ENCODE assay signal across 12 mouse cellular contexts in genomic region chr10:76798751-76799585, GRCm38 (mm10).
A peak's percentile ranks its signal among the peaks of the same experiment; 100 is the strongest.
DNase-seq lines count a peak whose midpoint lies in the region; ATAC-seq and TF ChIP-seq lines count a peak whose summit lies in the region.
"Had no signal": no experiment of that assay in that cellular context is flagged by ENCODE, and none has a peak within 500 bp of the region (broad histone marks: within the 10 kb centered on the region; RNA-seq: fewer than 3 reads in every experiment).

No protein-coding gene starts in this region.

- H3K9me3 ChIP-seq in forebrain, embryonic 12.5 days, result no peaks in the 10 kb centered on the region
- H3K9me3 ChIP-seq: limb, embryonic 10.5 days; lung, embryonic 15.5 days had no signal

- H3K4me1 ChIP-seq in spleen, adult 2 months (ENCODE audit: control insufficient read depth, insufficient read depth, insufficient read length), result no peaks in the 10 kb centered on the region
- peaks cover 7% of the 10 kb centered on the region; the same call in 1 of the 2 replicates for H3K4me1 ChIP-seq in forebrain, embryonic 12.5 days

- peak overlapping the region; percentile 37 for H3K4me3 ChIP-seq in spleen, adult 2 months (ENCODE audit: extremely low read depth, insufficient read depth, insufficient read length)
- H3K4me3 ChIP-seq in forebrain, embryonic 12.5 days (replicated peaks), result no peak overlapping the region
- H3K4me3 ChIP-seq: erythroblast, embryonic 14.5 days; limb, embryonic 10.5 days; lung, embryonic 15.5 days had no signal

- H3K36me3 ChIP-seq in spleen, adult 2 months (ENCODE audit: control insufficient read depth, insufficient read depth, low read length), result no peaks in the 10 kb centered on the region
- 0 out of 2 replicates have a peak, but pooled peaks cover 3% of the 10 kb centered on the region for H3K36me3 ChIP-seq in forebrain, embryonic 12.5 days (replicated peaks)
- H3K36me3 ChIP-seq: lung, embryonic 15.5 days had no signal

- H3K27ac ChIP-seq in spleen, adult 2 months (ENCODE audit: insufficient read depth, low read length), result no peak overlapping the region
- no peak overlapping the region for H3K27ac ChIP-seq in forebrain, embryonic 12.5 days
- H3K27ac ChIP-seq: limb, embryonic 10.5 days; lung, embryonic 15.5 days had no signal

- ATAC-seq in megakaryocyte progenitor cell, adult 5-6 weeks (replicated peaks; ENCODE audit: poor library complexity), result peak; percentile 68
- no peak for ATAC-seq in forebrain, embryonic 12.5 days (ENCODE audit: low FRiP score)

- peak; percentile 41 to 46 for DNase-seq in cerebellum, adult 18-20 months
- DNase-seq in cerebellum, adult 11 months, result no peak
- no peak for DNase-seq in spleen, adult 2 months (ENCODE audit: low read depth in 1 of 2, low spot score in 2 of 2)
- no peak for DNase-seq in spleen, adult 12 weeks (ENCODE audit: low spot score)
- peak; percentile 55 for DNase-seq in thymus, postnatal 4 days
- no peak for DNase-seq in embryo, embryonic 10.5 days (ENCODE audit: low spot score)
- DNase-seq: heart, adult 18-20 months had no signal

- no peaks in the 10 kb centered on the region for H3K27me3 ChIP-seq in spleen, adult 2 months (ENCODE audit: control insufficient read depth, insufficient read depth, low read length)
- no peaks in the 10 kb centered on the region for H3K27me3 ChIP-seq in forebrain, embryonic 12.5 days
- H3K27me3 ChIP-seq: lung, embryonic 15.5 days had no signal

- WGBS in spleen, adult 2 months, result 22% methylated on average over 16 of the region's 17 CpGs
- 89% methylated on average over 16 of the region's 17 CpGs for WGBS in forebrain, embryonic 12.5 days

- TF ChIP-seq POLR2A in spleen, adult 2 months (IDR thresholded peaks at IDR 0.05; ENCODE audit: low read depth, low read length), result no peak

- TF ChIP-seq CTCF in spleen, adult 2 months (IDR thresholded peaks at IDR 0.05; ENCODE audit: extremely low read depth, insufficient read depth, insufficient read length, insufficient replicate concordance), result no peak

- H3K4me2 ChIP-seq in forebrain, embryonic 12.5 days, result no peak overlapping the region
- H3K4me2 ChIP-seq: lung, embryonic 15.5 days had no signal

- no peak overlapping the region for H3K9ac ChIP-seq in forebrain, embryonic 12.5 days
- H3K9ac ChIP-seq: lung, embryonic 15.5 days had no signal

Comparison
In these comparisons a context has a peak if more than half of its experiments do, and no peak if none do; other contexts are left out.
1. DNase-seq: peak in cerebellum, adult 18-20 months (2 of 2) and thymus, postnatal 4 days (single experiment); none in cerebellum, adult 11 months (single experiment), spleen, adult 2 months (0 of 2), spleen, adult 12 weeks (single experiment) and embryo, embryonic 10.5 days (single experiment).